Mouse (Mus musculus): ENCODE measurements around the gene Msantd4. TPM values are rescaled to one million over a fixed set of nuclear protein-coding genes. Genes with fewer than 3 reads are reported as not detected.

Gene Msantd4
- polyA plus RNA-seq (2012; ENCODE audit: low replicate concordance), result 0.61 and 2.7 TPM in 2 replicates

GRCm38 (mm10) chr9:4375828-4376639, at the start of gene Msantd4:
TSS of gene Msantd4 (plus strand) at chr9:4376562.

Other genes starting within 250 kb of the Msantd4 start
- 0.65 and 3.1 TPM in 2 replicates for gene Aasdhppt, start 67.1 kb upstream of the Msantd4 start, polyA plus RNA-seq (2012; ENCODE audit: low replicate concordance)
- 0.10 and 0.11 TPM in 2 replicates for gene Kbtbd3, start 66.7 kb upstream of the Msantd4 start, polyA plus RNA-seq (2012; ENCODE audit: low replicate concordance)